Mouse (Mus musculus): ENCODE measurements around the gene Dock7.

Gene Dock7

DNA sequence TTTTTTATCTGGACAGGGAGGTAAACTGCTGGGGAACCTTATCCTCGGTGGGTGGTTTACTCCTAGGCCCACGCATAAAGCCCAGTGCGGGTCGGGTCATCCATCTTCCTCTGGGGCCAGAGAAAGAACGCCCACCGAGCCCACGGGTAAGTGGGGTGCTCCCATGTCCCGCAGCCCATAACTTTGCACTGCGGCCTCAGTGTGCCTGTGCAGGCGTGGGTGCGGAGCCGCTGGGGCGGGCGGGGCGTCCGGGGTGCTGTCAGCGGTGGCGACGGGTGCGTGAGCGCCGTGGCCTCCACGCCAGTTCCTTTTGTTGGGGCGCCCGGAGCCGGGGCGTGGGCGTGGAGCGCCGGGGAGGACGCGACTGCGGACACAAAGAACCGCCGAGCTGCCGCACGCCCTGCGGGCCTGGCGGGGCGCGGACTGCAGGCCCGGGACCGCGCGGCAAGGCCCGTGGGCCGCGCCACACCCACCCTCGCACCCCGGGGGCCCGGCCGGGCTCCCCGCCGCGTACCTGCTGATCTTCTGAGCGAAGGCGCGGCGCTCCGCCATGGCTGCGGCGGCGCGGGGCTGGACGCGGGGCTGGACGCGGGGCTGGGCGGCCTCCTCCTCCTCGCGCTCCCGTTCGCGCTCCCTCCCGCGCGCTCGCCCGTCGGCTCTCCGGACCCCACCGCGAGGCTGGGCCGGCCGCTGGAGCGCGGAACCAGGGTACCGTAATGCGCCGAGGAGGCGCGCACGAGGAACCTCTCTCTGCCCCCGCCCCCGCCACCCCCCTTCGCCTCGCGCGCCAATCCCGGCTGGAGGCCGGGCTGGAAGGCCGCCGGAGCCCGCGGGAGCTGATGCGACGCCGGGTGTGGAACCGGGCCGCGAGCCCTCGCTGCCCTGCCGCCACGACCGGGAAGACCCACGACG is at the start of gene Dock7:
Gene Dock7 (minus strand): TSS at position 705 of the 912 bp plus-strand sequence.
- DNase-seq (ENCODE audit: extremely low spot score, low read depth, low spot score): peak; percentile 57

DNA sequence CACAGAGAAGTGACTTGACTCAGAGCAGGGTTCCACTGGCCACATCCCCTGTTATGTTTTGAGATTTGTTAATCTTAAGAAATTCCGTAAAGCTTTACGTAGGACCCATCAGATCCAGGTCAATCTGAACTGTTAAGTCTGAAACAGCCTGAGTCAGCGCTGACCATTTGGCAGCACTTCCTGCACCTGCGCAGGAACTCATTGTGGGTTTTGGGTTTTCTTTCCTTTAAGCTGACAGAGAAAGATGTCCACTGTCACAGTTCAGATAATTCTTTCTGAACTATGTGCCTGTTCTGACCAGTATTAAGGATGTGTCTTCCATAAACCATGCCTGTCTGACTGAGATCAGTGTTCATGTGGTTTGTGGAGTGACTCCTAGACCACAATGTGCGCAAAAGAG is 48.2 kb upstream of the Dock7 start:
- DNase-seq (ENCODE audit: extremely low spot score, low read depth, low spot score): no peak

DNA sequence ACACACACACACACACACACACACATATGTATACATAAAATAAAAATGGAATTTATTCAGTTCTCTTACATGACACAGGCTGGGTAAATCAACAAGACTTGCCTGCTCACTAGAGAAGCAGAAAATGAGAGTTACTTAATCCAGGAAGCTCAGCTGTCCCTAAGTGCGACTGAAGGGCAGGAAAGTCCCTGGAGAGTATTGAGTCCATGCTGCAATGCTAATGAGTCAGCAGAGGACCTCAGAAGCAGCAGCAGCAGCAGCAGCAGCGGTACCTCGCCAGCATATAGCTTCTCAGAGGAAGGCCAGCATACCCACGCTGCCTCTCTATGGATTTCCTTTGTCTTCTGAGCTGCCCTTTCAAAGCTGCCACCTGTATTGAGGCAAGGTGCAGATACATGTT is 42.8 kb upstream of the Dock7 start:
- no peak for DNase-seq (ENCODE audit: extremely low spot score, low read depth, low spot score)

DNA sequence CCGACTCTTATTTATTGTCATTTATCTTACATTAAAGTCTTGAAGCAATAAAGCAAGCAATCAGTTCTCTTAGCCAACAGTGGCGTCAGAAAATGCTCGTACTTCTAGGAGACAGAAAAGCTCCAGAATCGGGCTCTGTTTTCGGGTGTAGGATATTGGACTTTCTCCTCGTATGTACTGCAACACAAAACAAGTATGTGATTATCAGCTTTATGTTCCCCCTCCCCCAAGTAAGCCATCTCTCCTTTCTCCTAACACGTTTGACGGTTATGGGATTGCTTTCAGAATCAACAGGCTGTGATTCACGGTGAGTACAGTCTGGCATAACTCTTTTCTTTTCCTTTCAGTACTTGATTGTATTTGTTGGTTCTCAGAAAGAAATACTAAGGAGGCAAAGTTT is 42.3 kb upstream of the Dock7 start:
- no peak for DNase-seq (ENCODE audit: extremely low spot score, low read depth, low spot score)

DNA sequence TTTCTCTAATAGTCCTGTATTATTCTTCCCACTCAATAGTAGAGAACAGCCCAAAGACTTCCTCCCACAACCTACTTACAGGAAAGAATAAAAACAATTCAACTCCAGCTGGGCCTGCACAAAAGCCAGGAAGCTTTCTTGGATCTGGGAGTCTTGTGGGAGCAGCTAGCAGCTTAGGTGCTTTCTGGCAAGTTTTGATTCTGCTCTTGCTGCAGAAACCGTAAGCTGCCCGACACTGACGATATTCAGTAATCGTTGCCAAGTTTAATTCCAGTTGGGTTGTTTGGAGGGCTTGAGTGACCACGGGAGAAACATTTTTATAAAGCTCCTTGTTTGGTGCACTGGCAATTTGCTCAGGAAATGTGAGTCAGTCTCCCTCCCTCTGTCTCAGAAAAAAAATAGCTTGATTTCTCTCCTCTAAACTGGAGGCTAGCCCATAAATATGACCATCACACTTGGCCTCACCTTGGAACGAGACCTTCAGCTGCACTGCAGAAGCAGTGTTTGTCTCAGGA is 40.8 kb upstream of the Dock7 start:
- no peak for DNase-seq (ENCODE audit: extremely low spot score, low read depth, low spot score)

DNA sequence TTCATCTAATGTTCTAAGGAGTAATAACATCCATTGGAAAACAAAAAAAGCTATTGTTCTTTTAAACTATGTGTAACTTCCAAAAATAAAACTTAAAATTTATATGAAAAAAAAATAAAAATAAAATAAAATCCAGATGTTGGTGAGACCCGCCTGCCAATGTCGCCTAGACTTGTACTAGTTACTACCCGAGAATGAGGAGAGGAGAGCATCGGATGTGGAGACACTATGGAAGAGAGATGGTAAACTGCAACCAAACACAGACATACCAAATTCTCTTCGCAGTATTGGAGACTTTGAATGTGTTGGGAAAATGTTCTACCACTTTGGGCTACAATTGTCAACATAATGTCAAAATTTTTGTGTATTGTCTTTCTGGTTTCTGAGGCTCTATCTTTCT is 40.2 kb upstream of the Dock7 start:
- no peak for DNase-seq (ENCODE audit: extremely low spot score, low read depth, low spot score)

DNA sequence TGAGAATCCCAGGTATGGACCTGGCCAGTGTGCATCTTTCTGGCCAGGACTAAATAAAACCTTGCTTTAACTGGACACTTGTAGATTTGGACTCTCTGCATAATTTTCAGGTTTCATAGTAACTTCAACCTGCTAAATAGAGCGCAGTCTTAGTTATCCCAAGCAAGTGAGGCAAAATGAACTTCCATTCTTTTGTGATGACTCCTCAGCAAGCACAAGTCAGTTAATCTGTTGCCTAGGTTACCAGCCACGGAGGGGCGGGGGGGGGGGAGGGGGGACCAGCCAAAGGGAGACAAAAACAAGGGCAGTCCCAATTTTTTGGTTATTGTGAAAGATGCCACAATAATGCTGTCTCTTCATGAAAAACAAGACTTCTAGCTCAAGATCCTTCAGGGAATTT is 39.7 kb upstream of the Dock7 start:
- DNase-seq (ENCODE audit: extremely low spot score, low read depth, low spot score): no peak

DNA sequence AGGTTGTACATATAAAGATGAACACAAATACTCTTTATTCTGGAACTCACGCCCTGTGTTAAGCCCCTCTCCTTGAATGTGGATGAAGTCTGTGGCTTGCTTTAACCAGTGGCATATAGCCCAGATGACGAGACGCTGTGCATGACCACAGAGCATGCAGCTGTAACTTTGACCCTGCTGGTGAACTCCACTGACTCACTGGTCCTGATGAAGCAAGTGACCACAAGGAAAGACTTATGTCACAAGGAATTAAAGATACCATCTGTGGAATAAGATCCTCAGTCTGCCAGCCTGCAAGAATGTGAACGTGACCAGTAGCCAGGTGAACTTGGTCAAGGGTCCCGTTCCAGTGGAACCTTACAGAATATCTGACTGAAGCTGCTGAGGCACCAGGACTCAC is 37.8 kb upstream of the Dock7 start:
- no peak for DNase-seq (ENCODE audit: extremely low spot score, low read depth, low spot score)

DNA sequence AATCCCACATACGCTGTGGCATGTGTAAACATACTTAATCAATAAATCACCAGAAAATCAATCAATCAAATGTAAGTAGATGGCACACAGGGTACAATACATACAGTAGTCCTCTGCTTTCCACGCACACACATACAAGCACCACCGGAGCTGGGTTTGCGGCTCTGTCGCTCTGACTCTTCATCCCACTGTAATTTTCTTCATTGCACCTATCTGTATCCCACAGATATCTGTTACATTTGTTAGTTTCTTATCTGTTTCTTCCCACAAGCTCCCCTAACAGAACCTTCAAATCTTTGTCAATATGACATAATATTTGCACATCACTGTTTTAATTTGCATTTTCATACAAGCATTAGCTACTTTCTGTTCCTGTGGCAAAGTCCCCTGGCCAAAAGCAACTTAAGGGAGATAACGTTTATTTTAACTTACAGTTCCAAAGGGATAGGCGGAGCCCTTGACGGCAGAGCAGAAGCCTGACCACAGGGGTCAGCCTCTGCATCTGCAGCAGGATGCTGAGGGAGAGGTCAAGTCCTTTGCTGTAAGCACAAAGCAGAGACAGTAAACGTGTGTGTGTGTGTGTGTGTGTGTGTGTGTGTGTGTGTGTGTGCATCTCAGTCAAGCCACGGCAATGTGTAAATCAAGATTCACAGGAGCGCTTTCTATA is 36.1 kb upstream of the Dock7 start:
- DNase-seq (ENCODE audit: extremely low spot score, low read depth, low spot score): no peak

DNA sequence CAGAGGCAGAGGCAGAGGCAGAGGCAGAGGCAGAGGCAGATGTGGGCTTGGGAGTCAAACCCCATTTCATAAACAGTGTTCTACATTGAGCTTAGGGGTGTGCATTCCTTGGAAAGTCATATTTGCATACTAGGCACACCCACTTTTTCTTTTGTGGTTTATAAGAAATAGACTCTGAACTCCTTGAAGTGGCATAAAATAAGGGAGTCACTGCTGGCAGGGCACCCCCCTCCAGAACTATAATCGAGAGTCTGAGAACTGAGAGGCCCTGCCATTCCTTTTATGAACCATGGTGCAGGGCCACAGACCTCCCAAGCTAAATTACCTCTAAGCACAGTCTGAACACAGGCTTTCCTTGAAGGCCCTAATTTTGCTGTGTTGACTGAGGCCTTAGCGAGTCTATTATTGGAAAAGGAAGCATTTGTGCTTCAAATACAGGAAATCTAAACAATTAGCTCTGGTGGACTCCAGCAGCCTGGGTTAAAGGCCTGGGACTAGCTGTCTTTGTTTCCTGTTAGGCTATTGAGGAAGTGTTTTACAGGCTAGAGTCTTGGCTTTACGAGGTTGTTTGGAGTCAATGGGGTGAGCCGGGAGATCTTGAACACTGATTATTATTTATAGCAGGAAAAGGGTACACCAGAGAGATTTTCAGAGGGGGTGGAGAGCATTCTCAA is 31.3 kb upstream of the Dock7 start:
- peak; percentile 46 for DNase-seq (ENCODE audit: extremely low spot score, low read depth, low spot score)

DNA sequence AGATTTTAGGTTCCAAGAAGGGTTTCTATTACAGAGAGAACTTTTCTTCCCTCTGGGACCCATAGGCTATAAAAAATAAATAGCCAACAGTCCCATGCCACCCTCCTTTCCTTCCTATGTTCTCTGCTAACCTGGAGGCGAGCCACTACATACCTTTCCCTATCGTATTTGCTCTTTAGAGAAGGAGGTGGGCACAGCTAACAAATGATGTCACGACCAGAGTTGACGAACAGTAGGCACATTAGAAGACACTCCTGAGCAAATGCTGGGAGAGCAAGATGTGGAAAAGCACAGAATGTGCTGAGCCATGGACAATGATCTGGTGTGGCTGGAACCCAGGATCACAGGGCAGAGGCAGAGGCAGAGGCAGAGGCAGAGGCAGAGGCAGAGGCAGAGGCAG is 30.7 kb upstream of the Dock7 start:
- no peak for DNase-seq (ENCODE audit: extremely low spot score, low read depth, low spot score)

DNA sequence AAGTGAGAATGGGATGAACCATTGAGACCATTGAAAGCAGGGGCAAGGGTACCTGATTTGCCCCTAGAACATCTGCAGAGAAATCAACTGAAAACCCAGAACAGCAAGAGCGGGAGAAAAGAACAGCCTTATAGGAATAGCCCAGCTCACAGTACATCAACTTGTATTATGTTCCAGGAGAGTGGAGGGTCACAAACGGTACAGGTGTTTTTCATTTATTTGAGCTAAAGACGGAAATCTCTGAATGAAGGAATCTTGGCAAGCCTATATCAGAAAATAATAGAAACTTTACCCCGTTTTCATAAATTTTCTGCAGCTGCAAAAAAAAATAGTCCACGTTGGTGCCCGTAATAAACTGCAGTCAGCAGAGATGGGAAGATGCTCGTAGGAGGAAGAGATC is 22.6 kb upstream of the Dock7 start:
- no peak for DNase-seq (ENCODE audit: extremely low spot score, low read depth, low spot score)

DNA sequence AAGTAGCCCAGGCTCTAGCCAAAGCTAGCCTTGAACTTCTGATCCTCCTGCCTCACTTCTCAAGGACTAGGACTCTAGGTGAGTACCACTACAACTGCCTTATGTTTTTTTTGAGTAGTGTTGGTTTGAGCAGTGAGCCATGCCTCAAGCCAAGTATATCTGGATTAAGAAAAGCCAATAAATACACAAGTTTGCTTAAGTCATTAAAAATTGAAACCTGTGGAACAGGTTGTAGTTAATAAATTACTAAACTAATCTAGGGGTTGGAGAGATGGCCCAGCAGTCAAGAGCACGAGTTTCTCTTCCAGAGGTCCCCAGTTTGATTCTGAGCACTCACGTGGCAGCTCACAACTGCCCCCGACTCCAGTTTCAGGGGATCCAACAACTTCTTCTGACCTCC is 20.9 kb upstream of the Dock7 start:
- no peak for DNase-seq (ENCODE audit: extremely low spot score, low read depth, low spot score)

DNA sequence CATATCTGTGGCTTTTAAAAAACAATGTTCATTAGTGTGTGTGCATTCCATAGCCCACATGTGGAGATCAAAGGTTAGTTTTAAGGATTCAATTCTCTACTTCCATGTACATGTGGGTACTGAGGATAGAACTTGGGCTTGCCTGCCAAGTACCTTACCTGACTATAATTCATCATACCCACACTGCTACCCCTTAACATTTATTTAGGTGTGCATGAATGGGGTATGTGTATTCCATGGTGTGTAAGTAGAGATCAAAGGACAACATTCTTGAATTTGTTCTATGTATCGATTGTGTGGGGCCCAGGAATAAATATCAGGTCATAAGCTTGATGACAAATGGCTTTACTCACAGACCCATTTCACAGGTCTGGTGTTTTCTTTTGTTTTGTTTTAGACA is 20.5 kb upstream of the Dock7 start:
- DNase-seq (ENCODE audit: extremely low spot score, low read depth, low spot score): no peak

DNA sequence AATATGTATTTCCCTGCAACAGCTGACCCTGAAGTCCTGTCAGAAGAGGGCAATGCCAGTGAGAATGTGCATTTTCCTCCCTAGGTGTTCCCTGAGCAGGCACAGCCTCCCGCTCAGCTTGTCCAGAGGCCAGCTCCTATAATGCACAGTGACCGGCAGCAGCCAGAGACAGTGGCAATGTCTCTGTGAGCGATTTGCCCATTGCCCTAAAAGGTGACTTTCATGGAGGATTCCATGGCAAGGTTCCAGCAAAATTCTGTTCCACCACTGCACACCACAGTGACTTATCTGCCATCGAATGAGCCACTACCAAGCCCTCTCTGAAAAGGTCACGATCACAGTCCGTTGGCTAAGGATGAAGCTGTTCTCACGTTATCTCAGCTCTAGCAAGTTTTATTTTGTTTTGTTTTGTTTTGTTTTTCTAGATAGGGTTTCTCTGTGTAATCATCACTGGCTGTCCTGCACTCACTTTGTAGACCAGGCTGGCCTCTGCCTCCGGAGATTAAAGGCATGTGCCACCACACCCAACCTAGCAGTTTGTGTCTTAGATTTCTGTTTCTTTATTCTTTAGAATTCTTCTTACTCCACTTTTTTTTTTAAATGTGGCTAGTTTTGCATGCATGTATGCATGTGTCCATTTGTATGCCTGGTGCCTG is 17.4 kb upstream of the Dock7 start:
- DNase-seq (ENCODE audit: extremely low spot score, low read depth, low spot score): no peak

DNA sequence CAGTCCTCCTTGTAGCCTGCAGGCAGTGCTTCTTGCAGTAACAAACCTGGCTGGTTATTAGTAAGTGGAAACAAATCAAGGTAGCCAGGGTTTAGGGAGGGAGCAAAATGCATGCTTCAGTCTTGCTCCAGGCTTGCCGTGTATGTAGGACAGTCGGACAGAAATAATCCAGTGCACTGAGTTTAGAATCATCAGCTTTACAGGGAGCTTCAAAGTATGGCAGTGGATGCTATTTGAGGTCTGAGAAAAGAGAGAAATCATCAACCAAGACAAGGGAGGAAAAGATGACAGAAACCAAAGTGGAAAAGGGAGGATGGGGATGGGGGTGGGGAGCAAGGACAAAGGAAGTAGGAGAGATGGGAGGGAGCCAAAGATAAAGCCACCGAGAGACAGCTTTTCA is 13.8 kb upstream of the Dock7 start:
- DNase-seq (ENCODE audit: extremely low spot score, low read depth, low spot score): no peak

DNA sequence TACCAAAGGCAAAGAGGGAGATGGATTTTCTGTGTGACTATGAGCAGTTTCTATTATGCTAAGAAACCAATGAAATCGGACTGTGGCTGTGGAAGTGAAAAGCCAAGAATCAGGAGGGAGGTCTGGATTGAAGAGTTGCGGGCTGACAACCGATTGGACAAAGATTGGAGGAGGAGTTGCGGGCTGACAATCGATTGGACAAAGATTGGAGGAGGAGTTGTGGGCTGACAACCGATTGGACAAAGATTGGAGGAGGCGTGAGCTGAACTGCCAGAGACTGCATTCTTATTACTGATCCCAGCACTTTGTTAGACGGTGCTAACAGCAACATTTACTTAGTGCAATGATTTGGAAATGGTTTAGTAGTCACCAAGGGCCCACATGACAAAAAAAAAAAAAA is 12.6 kb upstream of the Dock7 start:
- DNase-seq (ENCODE audit: extremely low spot score, low read depth, low spot score): no peak

DNA sequence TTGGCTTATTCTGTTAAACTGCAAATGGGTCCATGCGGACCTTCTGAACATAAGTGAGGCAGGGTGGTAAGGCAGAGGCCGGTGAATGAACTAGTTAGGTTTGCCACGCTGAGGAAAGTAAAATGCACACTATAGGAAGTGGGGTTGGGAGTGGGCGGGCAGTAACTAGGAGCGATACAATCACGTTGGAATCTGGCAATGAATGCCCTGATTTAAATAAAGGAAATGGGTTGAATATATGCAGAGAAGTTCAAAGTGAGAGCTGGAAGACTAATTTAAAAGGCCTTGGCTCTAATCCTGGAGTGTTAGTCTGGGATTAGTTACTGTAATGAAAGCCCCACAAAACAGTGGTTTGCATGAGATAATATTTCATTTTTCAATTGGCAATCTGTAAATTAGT is 12.0 kb upstream of the Dock7 start:
- no peak for DNase-seq (ENCODE audit: extremely low spot score, low read depth, low spot score)

DNA sequence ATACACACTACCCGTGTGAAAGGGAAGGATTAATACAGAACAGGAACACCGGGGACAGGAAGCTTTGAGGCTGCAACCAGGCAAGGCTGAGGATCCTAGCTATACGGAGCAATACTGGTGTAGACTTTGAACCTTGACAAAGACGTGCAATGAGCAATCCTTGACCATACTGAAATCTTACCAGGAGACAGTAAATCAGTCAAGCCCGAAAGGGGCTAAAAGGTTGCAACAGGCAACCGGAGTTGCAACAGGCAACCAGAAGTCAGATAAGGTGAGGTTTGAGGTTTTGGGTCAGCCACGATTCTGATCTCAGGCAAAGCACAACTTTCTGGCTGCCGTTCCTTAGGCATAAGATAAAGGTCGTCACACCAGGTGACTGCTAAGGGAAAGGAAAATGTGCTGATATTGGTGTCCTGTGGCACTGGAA is 10.5 kb upstream of the Dock7 start:
- DNase-seq (ENCODE audit: extremely low spot score, low read depth, low spot score): no peak

DNA sequence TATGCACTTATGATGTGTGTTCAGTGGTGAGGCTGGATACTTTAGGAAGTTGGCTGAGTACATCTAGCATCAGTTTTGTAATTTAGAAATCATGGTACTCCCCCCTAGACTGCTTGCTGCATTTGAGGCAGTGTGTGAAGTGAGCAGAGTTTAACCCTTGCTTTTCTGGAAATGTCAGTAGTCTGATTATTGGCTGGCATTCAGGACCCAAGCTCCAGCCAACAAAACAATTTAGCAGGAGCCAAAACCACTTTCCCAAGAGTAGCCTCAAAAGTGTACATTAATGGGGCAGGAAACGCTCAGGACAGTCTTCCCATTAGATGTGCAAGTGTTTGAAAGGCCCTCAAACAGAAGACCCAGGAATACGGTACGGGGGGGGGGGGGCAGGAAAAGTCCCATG is 2.8 kb upstream of the Dock7 start:
- no peak for DNase-seq (ENCODE audit: extremely low spot score, low read depth, low spot score)

DNA sequence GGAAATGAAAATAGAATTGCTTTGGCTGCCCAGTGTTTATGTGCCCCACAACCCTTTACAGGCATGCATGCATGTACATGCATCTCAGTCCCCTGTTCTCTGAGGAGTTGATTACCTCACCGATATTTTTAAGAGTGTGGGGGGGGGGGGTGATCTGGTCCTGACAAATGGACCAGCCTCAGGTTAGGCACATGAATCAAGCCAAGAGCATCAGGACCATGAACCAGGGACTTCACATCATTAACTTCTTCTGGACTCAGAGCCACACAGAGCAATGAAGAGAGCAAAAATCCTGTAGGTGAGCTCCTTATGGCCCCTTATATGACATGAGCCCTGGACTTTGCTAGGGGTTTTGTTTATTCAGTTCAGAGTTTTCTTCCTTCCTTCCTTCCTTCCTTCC is 2.1 kb upstream of the Dock7 start:
- DNase-seq (ENCODE audit: extremely low spot score, low read depth, low spot score): no peak
